Mouse (Mus musculus): Measurements from ENCODE around the gene Tcap. TPM values are rescaled to one million over a fixed set of nuclear protein-coding genes. Genes with fewer than 3 reads are reported as not detected.
A peak's percentile ranks its signal among the peaks of the same experiment; 100 is the strongest.

The Tcap gene
- total RNA-seq, 2 experiments from 2014 or later = 3,050 to 3,067 TPM

GRCm38 (mm10) chr11:98406621-98407020, 23.0 kb downstream of the Tcap start:
- Histone ChIP-seq H3K4me3 (no peak overlapping the region), H3K27ac (no peak overlapping the region)
- intact Hi-C loops (cut with DNase I) = no loop called here
- DNase-seq = no peak
- no peak for TF ChIP-seq CTCF (IDR thresholded peaks at IDR 0.05)

- intact Hi-C loops (cut with DNase I) = no loop called here
- Histone ChIP-seq H3K27ac (no peak overlapping the region), H3K4me3 (no peak overlapping the region)
- TF ChIP-seq CTCF (IDR thresholded peaks at IDR 0.05) = no peak
- DNase-seq = no peak
These were observed 25.3 kb downstream of the Tcap start for GRCm38 (mm10) chr11:98408872-98409271.

GRCm38 (mm10) chr11:98409341-98409822, 25.8 kb downstream of the Tcap start:
- intact Hi-C loops (cut with DNase I) = no loop called here
- H3K4me3 ChIP-seq = no peak overlapping the region

GRCm38 (mm10) chr11:98412273-98412796, 28.7 kb downstream of the Tcap start, which contains the start of gene Erbb2:
TSS of gene Erbb2 (plus strand) at chr11:98412470.
- peak; percentile 83 for DNase-seq
- TF ChIP-seq CTCF (IDR thresholded peaks at IDR 0.05) = no peak
- intact Hi-C loops (cut with DNase I) = loop anchor here (5.0 kb wide), 1 partner anchor 45 kb away; no protein-coding TSS in a partner anchor
- H3K27ac ChIP-seq = peak within 1 kb of the TSS; percentile 90
- H3K4me3 ChIP-seq = peak within 1 kb of the TSS; percentile 90

More at GRCm38 (mm10) chr11:98409341-98409822, 25.8 kb downstream of the Tcap start:
- DNase-seq = no peak
- H3K27ac ChIP-seq = no peak overlapping the region
- no peak for TF ChIP-seq CTCF (IDR thresholded peaks at IDR 0.05)

GRCm38 (mm10) chr11:98412797-98413301, 29.2 kb downstream of the Tcap start:
- no peak for DNase-seq
- intact Hi-C loops (cut with DNase I) = loop anchor here (5.0 kb wide), 1 partner anchor 44 kb away; no protein-coding TSS in a partner anchor
- no peak for TF ChIP-seq CTCF (IDR thresholded peaks at IDR 0.05)
- peak overlapping the region; percentile 90 for H3K27ac ChIP-seq
- H3K4me3 ChIP-seq = peak overlapping the region; percentile 90

- intact Hi-C loops (cut with DNase I) = loop anchor here (5.0 kb wide), 1 partner anchor 44 kb away; no protein-coding TSS in a partner anchor
- no peak for TF ChIP-seq CTCF (IDR thresholded peaks at IDR 0.05)
- peak overlapping the region; percentile 90 for H3K4me3 ChIP-seq
- H3K27ac ChIP-seq = no peak overlapping the region
- no peak for DNase-seq
These were observed 30.1 kb downstream of the Tcap start for GRCm38 (mm10) chr11:98413731-98414130.

- no peak for TF ChIP-seq CTCF (IDR thresholded peaks at IDR 0.05)
- intact Hi-C loops (cut with DNase I) = loop anchor here (5.0 kb wide), 1 partner anchor 43 kb away; no protein-coding TSS in a partner anchor
- H3K27ac ChIP-seq = no peak overlapping the region
These were observed 30.6 kb downstream of the Tcap start for GRCm38 (mm10) chr11:98414162-98414561.

GRCm38 (mm10) chr11:98417074-98417473, 33.5 kb downstream of the Tcap start:
- no peak for DNase-seq
- intact Hi-C loops (cut with DNase I) = no loop called here
- H3K27ac ChIP-seq = no peak overlapping the region
- no peak for TF ChIP-seq CTCF (IDR thresholded peaks at IDR 0.05)
- no peak overlapping the region for H3K4me3 ChIP-seq

More at GRCm38 (mm10) chr11:98414162-98414561, 30.6 kb downstream of the Tcap start:
- H3K4me3 ChIP-seq = peak overlapping the region; percentile 90
- DNase-seq = no peak

- no peak overlapping the region for H3K27ac ChIP-seq
- intact Hi-C loops (cut with DNase I) = no loop called here
- no peak for DNase-seq
- no peak for TF ChIP-seq CTCF (IDR thresholded peaks at IDR 0.05)
- H3K4me3 ChIP-seq = no peak overlapping the region
These were observed 34.7 kb downstream of the Tcap start for GRCm38 (mm10) chr11:98418273-98418672.

GRCm38 (mm10) chr11:98418939-98419547, 35.4 kb downstream of the Tcap start:
- intact Hi-C loops (cut with DNase I) = no loop called here
- TF ChIP-seq CTCF (IDR thresholded peaks at IDR 0.05) = no peak
- DNase-seq = no peak
- H3K27ac ChIP-seq = no peak overlapping the region
- no peak overlapping the region for H3K4me3 ChIP-seq

GRCm38 (mm10) chr11:98426592-98426991, 43.0 kb downstream of the Tcap start:
- no peak for TF ChIP-seq CTCF (IDR thresholded peaks at IDR 0.05)
- no peak overlapping the region for H3K27ac ChIP-seq
- intact Hi-C loops (cut with DNase I) = no loop called here
- no peak overlapping the region for H3K4me3 ChIP-seq
- DNase-seq = peak; percentile 6

- Histone ChIP-seq H3K27ac (no peak overlapping the region), H3K4me3 (no peak overlapping the region)
- no peak for TF ChIP-seq CTCF (IDR thresholded peaks at IDR 0.05)
- DNase-seq = no peak
- intact Hi-C loops (cut with DNase I) = no loop called here
These were observed 44.8 kb downstream of the Tcap start for GRCm38 (mm10) chr11:98428436-98428835.

Measured in gastrocnemius, adult 2 months (tissue).